Mouse (Mus musculus): ENCODE measurements at regions not wholly inside any gene's neighbourhood (a gene's known extent, or its start where the extent isn't known, plus 50 kb on each side); places are given as distances from the start of the nearest gene placed in this dataset.

DNA sequence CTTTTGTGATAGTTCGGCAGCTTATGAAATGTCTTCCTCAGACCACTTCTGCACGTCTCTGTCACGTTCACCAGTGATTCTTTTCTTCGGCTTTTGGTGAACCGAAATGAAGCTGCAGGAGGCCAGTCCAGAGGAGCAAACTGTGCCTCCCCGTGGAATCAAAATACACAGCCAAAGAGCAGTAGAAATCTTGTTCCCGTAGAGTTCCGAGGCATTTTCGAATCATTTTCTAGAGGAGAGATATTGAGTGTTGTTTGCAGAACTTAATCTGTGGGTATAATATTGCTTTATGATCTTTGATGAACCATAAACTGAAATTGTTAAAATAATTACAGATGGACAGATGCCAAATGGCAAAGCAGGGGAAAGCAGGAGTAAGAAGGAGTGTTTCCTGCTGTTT is 52.4 kb upstream of the Akirin2 start:
- H3K27me3 ChIP-seq (ENCODE audit: poor library complexity, severe bottlenecking): no peaks in the 10 kb centered on the region
- H3K4me3 ChIP-seq: no peak overlapping the region
- H3K9me3 ChIP-seq: peaks cover 10% of the 10 kb centered on the region; the same call in 1 of the 2 replicates
- DNase-seq (ENCODE audit: extremely low spot score, low spot score): no peak
- H3K27ac ChIP-seq: no peak overlapping the region
- no peaks in the 10 kb centered on the region for H3K4me1 ChIP-seq
- H3K36me3 ChIP-seq (replicated peaks): no peaks in the 10 kb centered on the region
- 93% methylated on average over 9 of the region's 9 CpGs for WGBS

DNA sequence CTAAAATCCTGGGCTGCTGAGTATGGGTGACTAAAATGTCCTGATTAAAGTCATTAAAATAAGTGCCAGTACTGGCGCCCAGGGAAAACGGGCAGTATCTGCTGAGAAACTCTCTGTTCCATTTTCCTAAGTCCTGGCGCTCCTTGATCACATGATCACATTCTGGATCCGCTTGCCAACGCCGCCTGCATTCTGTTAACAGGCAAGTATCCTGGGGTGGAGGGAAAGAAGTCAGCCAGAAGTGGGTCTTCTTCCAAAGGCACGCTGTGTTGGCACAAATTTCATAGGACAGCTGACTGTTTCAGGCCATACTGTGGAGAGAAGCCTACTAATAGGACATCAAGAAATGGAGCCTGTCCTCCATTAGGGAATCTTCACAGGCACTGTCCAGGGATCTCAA is 52.0 kb upstream of the Akirin2 start:
- no peaks in the 10 kb centered on the region for H3K27me3 ChIP-seq (ENCODE audit: poor library complexity, severe bottlenecking)
- H3K4me1 ChIP-seq: no peaks in the 10 kb centered on the region
- DNase-seq (ENCODE audit: extremely low spot score, low spot score): no peak
- no peak overlapping the region for H3K4me3 ChIP-seq
- no peaks in the 10 kb centered on the region for H3K36me3 ChIP-seq (replicated peaks)
- H3K9me3 ChIP-seq: peaks cover 10% of the 10 kb centered on the region; the same call in 1 of the 2 replicates
- no peak overlapping the region for H3K27ac ChIP-seq
- WGBS: 90% methylated on average over 7 of the region's 7 CpGs

DNA sequence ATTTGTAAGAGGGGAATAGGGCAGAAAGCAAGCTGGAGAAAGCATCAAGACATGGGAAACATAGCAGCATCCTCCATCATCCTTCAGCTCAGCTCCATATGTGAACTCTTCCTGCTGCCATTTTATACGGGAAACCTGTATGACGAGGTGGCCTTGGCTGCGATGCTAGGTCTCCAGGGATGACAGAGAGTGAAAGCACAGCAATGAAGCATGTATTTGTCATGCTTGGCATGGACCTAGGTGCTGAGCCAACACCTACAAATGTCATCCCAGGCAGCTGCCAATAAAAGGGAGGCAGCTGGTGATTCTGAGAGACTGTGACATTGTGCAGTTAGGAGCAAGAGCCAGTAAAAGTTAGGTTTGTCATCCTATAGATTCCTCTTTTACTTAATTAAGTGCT is 51.0 kb upstream of the Akirin2 start:
- Histone ChIP-seq H3K4me1 (no peaks in the 10 kb centered on the region), H3K4me3 (no peak overlapping the region), H3K27ac (no peak overlapping the region), H3K27me3 (ENCODE audit: poor library complexity, severe bottlenecking) (no peaks in the 10 kb centered on the region), H3K36me3 (replicated peaks) (no peaks in the 10 kb centered on the region), H3K9me3 (peaks cover 10% of the 10 kb centered on the region; the same call in 1 of the 2 replicates)
- WGBS: 94% methylated on average over 3 of the region's 3 CpGs
- no peak for DNase-seq (ENCODE audit: extremely low spot score, low spot score)

All from forebrain, embryonic 10.5 days (tissue).